Mouse (Mus musculus): ENCODE measurements around the gene Kdm1b. TPM values are rescaled to one million over a fixed set of nuclear protein-coding genes. Genes with fewer than 3 reads are reported as not detected.

Kdm1b gene
- polyA plus RNA-seq, 1 experiment, result 5.8 TPM

- H3K27ac ChIP-seq (ENCODE audit: insufficient read depth, low read depth, low read length), result no peak overlapping the region
- H3K36me3 ChIP-seq (ENCODE audit: control insufficient read depth, insufficient read depth, low read length), result no peaks in the 10 kb centered on the region
- 47% methylated on average over 5 of the region's 5 CpGs for WGBS
- TF ChIP-seq POLR2A (IDR thresholded peaks at IDR 0.05; ENCODE audit: low read depth, low read length), result no peak
- TF ChIP-seq CTCF (IDR thresholded peaks at IDR 0.05; ENCODE audit: extremely low read depth, insufficient read length, insufficient replicate concordance, low read depth, low read length), result peak; percentile 71; the same call in 1 of the 2 replicates
- no peaks in the 10 kb centered on the region for H3K27me3 ChIP-seq (ENCODE audit: control insufficient read depth, insufficient read depth, low read length)
- H3K4me3 ChIP-seq (ENCODE audit: low read depth, low read length), result no peak overlapping the region
- H3K4me1 ChIP-seq (ENCODE audit: control insufficient read depth, insufficient read depth, insufficient read length, low read length), result peaks cover 13% of the 10 kb centered on the region; the same call in 1 of the 2 replicates
These were observed 26.0 kb upstream of the Kdm1b start for GRCm38 (mm10) chr13:47017259-47017658.

GRCm38 (mm10) chr13:47019774-47020173 lies 23.5 kb upstream of the Kdm1b start:
- no peak overlapping the region for H3K4me3 ChIP-seq (ENCODE audit: low read depth, low read length)
- H3K4me1 ChIP-seq (ENCODE audit: control insufficient read depth, insufficient read depth, insufficient read length, low read length), result peaks cover 4% of the 10 kb centered on the region; the same call in 1 of the 2 replicates
- H3K27ac ChIP-seq (ENCODE audit: insufficient read depth, low read depth, low read length), result no peak overlapping the region
- TF ChIP-seq POLR2A (IDR thresholded peaks at IDR 0.05; ENCODE audit: low read depth, low read length), result no peak
- TF ChIP-seq CTCF (IDR thresholded peaks at IDR 0.05; ENCODE audit: extremely low read depth, insufficient read length, insufficient replicate concordance, low read depth, low read length), result no peak
- H3K36me3 ChIP-seq (ENCODE audit: control insufficient read depth, insufficient read depth, low read length), result 0 out of 2 replicates have a peak, but pooled peaks cover under 1% of the 10 kb centered on the region
- H3K27me3 ChIP-seq (ENCODE audit: control insufficient read depth, insufficient read depth, low read length), result no peaks in the 10 kb centered on the region
- 40% methylated on average over 7 of the region's 7 CpGs for WGBS

- TF ChIP-seq CTCF (IDR thresholded peaks at IDR 0.05; ENCODE audit: extremely low read depth, insufficient read length, insufficient replicate concordance, low read depth, low read length) (no peak), POLR2A (IDR thresholded peaks at IDR 0.05; ENCODE audit: low read depth, low read length) (no peak)
- no peak overlapping the region for H3K4me3 ChIP-seq (ENCODE audit: low read depth, low read length)
- H3K4me1 ChIP-seq (ENCODE audit: control insufficient read depth, insufficient read depth, insufficient read length, low read length), result no peaks in the 10 kb centered on the region
- 0 out of 2 replicates have a peak, but pooled peaks cover 1% of the 10 kb centered on the region for H3K36me3 ChIP-seq (ENCODE audit: control insufficient read depth, insufficient read depth, low read length)
- 78% methylated on average over 7 of the region's 7 CpGs for WGBS
- H3K27me3 ChIP-seq (ENCODE audit: control insufficient read depth, insufficient read depth, low read length), result no peaks in the 10 kb centered on the region
- no peak overlapping the region for H3K27ac ChIP-seq (ENCODE audit: insufficient read depth, low read depth, low read length)
These were observed 22.5 kb upstream of the Kdm1b start for GRCm38 (mm10) chr13:47020798-47021197.

- no peak overlapping the region for H3K4me3 ChIP-seq (ENCODE audit: low read depth, low read length)
- H3K27me3 ChIP-seq (ENCODE audit: control insufficient read depth, insufficient read depth, low read length), result no peaks in the 10 kb centered on the region
- no peaks in the 10 kb centered on the region for H3K4me1 ChIP-seq (ENCODE audit: control insufficient read depth, insufficient read depth, insufficient read length, low read length)
- H3K36me3 ChIP-seq (ENCODE audit: control insufficient read depth, insufficient read depth, low read length), result no peaks in the 10 kb centered on the region; the same call in 1 of the 2 replicates
- WGBS, result 88% methylated on average over 17 of the region's 17 CpGs
- no peak overlapping the region for H3K27ac ChIP-seq (ENCODE audit: insufficient read depth, low read depth, low read length)
- TF ChIP-seq POLR2A (IDR thresholded peaks at IDR 0.05; ENCODE audit: low read depth, low read length), result no peak
- no peak for TF ChIP-seq CTCF (IDR thresholded peaks at IDR 0.05; ENCODE audit: extremely low read depth, insufficient read length, insufficient replicate concordance, low read depth, low read length)
These were observed 12.8 kb upstream of the Kdm1b start for GRCm38 (mm10) chr13:47030376-47031107.

GRCm38 (mm10) chr13:47033602-47034001 lies 9.7 kb upstream of the Kdm1b start:
- Histone ChIP-seq H3K4me3 (ENCODE audit: low read depth, low read length) (no peak overlapping the region), H3K4me1 (ENCODE audit: control insufficient read depth, insufficient read depth, insufficient read length, low read length) (no peaks in the 10 kb centered on the region), H3K27ac (ENCODE audit: insufficient read depth, low read depth, low read length) (no peak overlapping the region), H3K36me3 (ENCODE audit: control insufficient read depth, insufficient read depth, low read length) (no peaks in the 10 kb centered on the region), H3K27me3 (ENCODE audit: control insufficient read depth, insufficient read depth, low read length) (no peaks in the 10 kb centered on the region)
- TF ChIP-seq POLR2A (IDR thresholded peaks at IDR 0.05; ENCODE audit: low read depth, low read length), result no peak
- TF ChIP-seq CTCF (IDR thresholded peaks at IDR 0.05; ENCODE audit: extremely low read depth, insufficient read length, insufficient replicate concordance, low read depth, low read length), result no peak
- whole genome bisulfite sequencing, result 89% methylated on average over 4 of the region's 4 CpGs

- Histone ChIP-seq H3K27me3 (ENCODE audit: control insufficient read depth, insufficient read depth, low read length) (no peaks in the 10 kb centered on the region), H3K36me3 (ENCODE audit: control insufficient read depth, insufficient read depth, low read length) (no peaks in the 10 kb centered on the region), H3K4me1 (ENCODE audit: control insufficient read depth, insufficient read depth, insufficient read length, low read length) (peaks cover 5% of the 10 kb centered on the region; the same call in 1 of the 2 replicates), H3K27ac (ENCODE audit: insufficient read depth, low read depth, low read length) (no peak overlapping the region), H3K4me3 (ENCODE audit: low read depth, low read length) (no peak overlapping the region)
- TF ChIP-seq CTCF (IDR thresholded peaks at IDR 0.05; ENCODE audit: extremely low read depth, insufficient read length, insufficient replicate concordance, low read depth, low read length), result no peak
- WGBS, result 88% methylated on average over 6 of the region's 6 CpGs
These were observed 5.4 kb upstream of the Kdm1b start for GRCm38 (mm10) chr13:47037946-47038345.

GRCm38 (mm10) chr13:47040061-47040460 lies 3.2 kb upstream of the Kdm1b start:
- H3K4me1 ChIP-seq (ENCODE audit: control insufficient read depth, insufficient read depth, insufficient read length, low read length), result peaks cover 11% of the 10 kb centered on the region
- H3K27ac ChIP-seq (ENCODE audit: insufficient read depth, low read depth, low read length), result no peak overlapping the region
- H3K36me3 ChIP-seq (ENCODE audit: control insufficient read depth, insufficient read depth, low read length), result no peaks in the 10 kb centered on the region
- WGBS, result 76% methylated on average over 5 of the region's 5 CpGs
- TF ChIP-seq POLR2A (IDR thresholded peaks at IDR 0.05; ENCODE audit: low read depth, low read length) (no peak), CTCF (IDR thresholded peaks at IDR 0.05; ENCODE audit: extremely low read depth, insufficient read length, insufficient replicate concordance, low read depth, low read length) (no peak)
- no peaks in the 10 kb centered on the region for H3K27me3 ChIP-seq (ENCODE audit: control insufficient read depth, insufficient read depth, low read length)
- H3K4me3 ChIP-seq (ENCODE audit: low read depth, low read length), result no peak overlapping the region
